Mouse (Mus musculus) forebrain, embryonic 11.5 days (tissue): ENCODE measurements around the gene Rassf3. TPM values are rescaled to one million over a fixed set of nuclear protein-coding genes. Genes with fewer than 3 reads are reported as not detected.

Source experiments
- ATAC-seq: fragments of 200-750 bp; cut with Nextera tagmentation; replicated peaks from 2 replicates; pipeline ENCODE4 v1.8.0; 2017; ENCODE audit warnings: moderate TSS enrichment; ENCODE audit not compliant: low FRiP score
- DNase-seq: peaks from one replicate; pipeline ENCODE4 v3.0.0-alpha.2; 2017; ENCODE audit warnings: low spot score
- H3K27ac ChIP-seq: fragments of 300-500 bp; sonication (generic); 2 replicates; pipeline ENCODE4 v1.5.1; 2014; ENCODE audit warnings: low read depth, low read length
- H3K27me3 ChIP-seq: fragments of 300-500 bp; sonication (generic); 2 replicates; pipeline ENCODE4 v1.6.1; 2014; ENCODE audit warnings: mild to moderate bottlenecking, low read length, mixed read lengths; ENCODE audit not compliant: control insufficient read depth, insufficient read depth
- H3K36me3 ChIP-seq: fragments of 300-500 bp; sonication (generic); 2 replicates; pipeline ENCODE4 v1.6.1; 2014; ENCODE audit warnings: mild to moderate bottlenecking, low read length, moderate library complexity, mixed read lengths; ENCODE audit not compliant: control insufficient read depth, insufficient read depth
- H3K4me1 ChIP-seq: fragments of 300-500 bp; sonication (generic); replicated peaks from 2 replicates; pipeline ENCODE4 v1.6.1; 2014; ENCODE audit warnings: low read length, mixed read lengths; ENCODE audit not compliant: control insufficient read depth, insufficient read depth
- H3K4me2 ChIP-seq: fragments of 300-500 bp; sonication (generic); 2 replicates; pipeline ENCODE4 v1.6.1; 2014; ENCODE audit warnings: low read depth, mild to moderate bottlenecking, low read length, moderate library complexity, mixed read lengths; ENCODE audit not compliant: severe bottlenecking
- H3K4me3 ChIP-seq: fragments of 300-500 bp; sonication (generic); 2 replicates; pipeline ENCODE4 v1.5.1; 2014; ENCODE audit warnings: low read depth, low read length
- H3K9ac ChIP-seq: fragments of 300-500 bp; sonication (generic); 2 replicates; pipeline ENCODE4 v1.6.1; 2014; ENCODE audit warnings: low read length
- H3K9me3 ChIP-seq: fragments of 300-500 bp; sonication (generic); 2 replicates; pipeline ENCODE4 v1.6.1; 2016; ENCODE audit warnings: low read length, mixed read lengths; ENCODE audit not compliant: control insufficient read depth
- WGBS: fragments of 180-500 bp; shearing (Covaris S2); extraction: QIAGEN DNeasy Blood & Tissue Kit; methylation state at CpG from one replicate; pipeline ENCODE4 v1.1.7; 2014; 5-methylcytosine and 5-hydroxymethylcytosine counted together
- polyA plus RNA-seq: library from polyadenylated mRNA; unstranded; fragments of >200 nt; fragmentation: Nextera tagmentation; extraction: Ambion mirVana; gene quantifications from 2 replicates; pipeline ENCODE4 v1.2.1, GENCODE M21; 2014

The Rassf3 gene
- polyA plus RNA-seq = 5.5 and 7.6 TPM in 2 replicates

DNA sequence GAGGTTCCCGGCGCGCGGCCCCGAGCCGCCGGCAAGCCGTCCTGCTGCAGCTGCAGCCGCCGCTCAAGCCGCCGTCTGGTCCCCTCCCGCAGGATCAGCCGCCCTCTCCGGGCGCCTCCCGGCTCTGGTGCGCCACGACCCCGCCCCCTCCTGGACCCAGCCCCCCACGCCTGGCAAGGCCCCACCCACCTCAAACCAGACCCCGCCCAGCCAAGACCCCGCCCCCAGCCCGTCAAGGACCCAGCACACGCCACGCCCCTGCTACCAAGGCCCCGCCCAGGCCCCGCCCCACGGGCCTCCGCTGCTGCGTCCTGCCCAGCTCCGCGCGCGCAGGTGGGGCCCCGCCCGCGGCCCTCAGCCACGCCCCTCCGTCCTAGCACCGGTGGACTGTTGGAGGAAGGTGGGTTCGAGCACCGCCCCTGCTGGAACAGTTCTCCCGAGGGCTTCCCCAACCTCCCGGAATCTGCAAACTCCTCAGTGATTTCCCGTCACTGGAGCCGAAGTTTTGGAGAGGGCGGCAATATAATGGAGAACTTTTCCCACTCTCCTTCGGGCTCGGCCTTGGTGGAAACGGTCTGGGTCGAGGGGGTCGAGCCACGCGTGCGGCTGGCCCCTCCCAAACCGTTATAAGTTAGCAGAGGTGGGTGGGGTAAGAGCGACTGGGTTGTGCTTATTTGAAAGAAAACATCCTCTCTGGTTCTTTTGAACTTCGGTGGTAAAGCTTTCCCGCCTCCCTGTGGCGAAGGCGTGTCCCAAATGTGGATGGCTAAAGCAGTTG is at the start of gene Rassf3:
Rassf3 (minus strand) TSS at position 158 of the 778 bp plus-strand sequence.
- Histone ChIP-seq H3K4me1 (0 out of 2 replicates have a peak, but pooled peaks cover 3% of the 10 kb centered on the region), H3K4me2 (peak within 1 kb of the TSS; percentile 92)

DNA sequence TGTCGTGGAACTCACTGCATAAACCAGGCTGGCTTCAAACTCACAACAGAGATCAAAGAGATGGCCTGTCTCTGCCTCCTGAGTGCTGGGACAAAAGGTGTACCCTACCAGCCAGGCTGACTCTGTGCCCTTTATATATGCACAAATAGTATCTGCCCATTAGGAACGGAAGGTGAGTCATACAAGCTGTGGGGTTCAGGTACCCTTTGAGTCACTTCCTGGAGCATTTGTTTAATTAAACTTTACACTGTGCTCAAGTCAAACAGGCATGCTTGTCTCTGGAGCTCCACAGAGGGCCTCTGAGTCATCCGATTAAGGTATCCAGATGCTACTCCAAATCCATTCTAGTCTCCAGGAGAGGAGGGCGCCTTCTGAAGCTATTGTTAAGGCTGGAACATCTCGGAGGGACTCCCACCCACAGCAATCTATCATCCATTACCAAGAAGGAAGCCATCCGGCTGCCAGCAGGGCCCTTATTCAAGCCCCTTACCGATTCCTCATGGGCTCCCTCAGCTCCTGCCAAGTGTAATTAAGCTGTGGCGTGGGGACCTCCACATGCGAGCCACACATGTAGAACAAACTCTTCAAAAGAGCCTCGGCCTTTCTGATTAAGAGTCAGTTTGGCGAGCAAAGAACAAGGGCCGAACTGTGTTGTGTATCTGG is 44.9 kb upstream of the Rassf3 start:
- Histone ChIP-seq H3K9ac (no peak overlapping the region), H3K9me3 (no peaks in the 10 kb centered on the region), H3K4me3 (no peak overlapping the region), H3K36me3 (no peaks in the 10 kb centered on the region), H3K4me1 (0 out of 2 replicates have a peak, but pooled peaks cover 3% of the 10 kb centered on the region), H3K4me2 (no peak overlapping the region), H3K27ac (no peak overlapping the region), H3K27me3 (no peaks in the 10 kb centered on the region)
- WGBS = 30% methylated on average over 12 of the region's 12 CpGs
- DNase-seq (peak; percentile 41), ATAC-seq (no peak)

More for the DNA sequence above, at the start of gene Rassf3:
- Histone ChIP-seq H3K4me3 (peak within 1 kb of the TSS; percentile 59), H3K9me3 (no peaks in the 10 kb centered on the region), H3K27ac (peak within 1 kb of the TSS; percentile 31; the same call in 1 of the 2 replicates), H3K27me3 (peaks cover 8% of the 10 kb centered on the region), H3K9ac (peak within 1 kb of the TSS; percentile 65), H3K36me3 (no peaks in the 10 kb centered on the region)
- under 1% methylated on average over 56 of the region's 62 CpGs for WGBS
- peak; percentile 93 for ATAC-seq
- peak; percentile 100 for DNase-seq

- ATAC-seq (no peak), DNase-seq (no peak)
- H3K9me3 ChIP-seq = no peaks in the 10 kb centered on the region
- 65% methylated on average over 2 of the region's 2 CpGs for WGBS
- 0 out of 2 replicates have a peak, but pooled peaks cover 3% of the 10 kb centered on the region for H3K4me1 ChIP-seq
- H3K27ac ChIP-seq = no peak overlapping the region
- H3K9ac ChIP-seq = no peak overlapping the region
- no peak overlapping the region for H3K4me2 ChIP-seq
- H3K27me3 ChIP-seq = no peaks in the 10 kb centered on the region
- no peaks in the 10 kb centered on the region for H3K36me3 ChIP-seq
- no peak overlapping the region for H3K4me3 ChIP-seq
Observed at GRCm38 (mm10) chr10:121519710-121520109, 43.6 kb upstream of the Rassf3 start.

GRCm38 (mm10) chr10:121516008-121516600 is 40.0 kb upstream of the Rassf3 start:
- 0 out of 2 replicates have a peak, but pooled peaks cover under 1% of the 10 kb centered on the region for H3K4me1 ChIP-seq
- peak; percentile 46; the same call in 1 of the 2 replicates for ATAC-seq
- H3K9ac ChIP-seq = no peak overlapping the region
- no peaks in the 10 kb centered on the region for H3K9me3 ChIP-seq
- no peaks in the 10 kb centered on the region for H3K27me3 ChIP-seq
- H3K4me2 ChIP-seq = no peak overlapping the region
- H3K36me3 ChIP-seq = no peaks in the 10 kb centered on the region
- H3K27ac ChIP-seq = no peak overlapping the region
- peak; percentile 90 for DNase-seq
- 31% methylated on average over 18 of the region's 18 CpGs for WGBS
- H3K4me3 ChIP-seq = no peak overlapping the region

- WGBS = 31% methylated on average over 24 of the region's 24 CpGs
- H3K27me3 ChIP-seq = no peaks in the 10 kb centered on the region
- ATAC-seq (peak; percentile 35), DNase-seq (peak; percentile 56)
- H3K4me3 ChIP-seq = no peak overlapping the region
- H3K9ac ChIP-seq = no peak overlapping the region
- no peaks in the 10 kb centered on the region for H3K36me3 ChIP-seq
- no peaks in the 10 kb centered on the region for H3K9me3 ChIP-seq
- no peak overlapping the region for H3K4me2 ChIP-seq
- H3K4me1 ChIP-seq = peaks cover 5% of the 10 kb centered on the region; the same call in 1 of the 2 replicates
- H3K27ac ChIP-seq = no peak overlapping the region
Observed at GRCm38 (mm10) chr10:121509751-121510643, 33.9 kb upstream of the Rassf3 start.

DNA sequence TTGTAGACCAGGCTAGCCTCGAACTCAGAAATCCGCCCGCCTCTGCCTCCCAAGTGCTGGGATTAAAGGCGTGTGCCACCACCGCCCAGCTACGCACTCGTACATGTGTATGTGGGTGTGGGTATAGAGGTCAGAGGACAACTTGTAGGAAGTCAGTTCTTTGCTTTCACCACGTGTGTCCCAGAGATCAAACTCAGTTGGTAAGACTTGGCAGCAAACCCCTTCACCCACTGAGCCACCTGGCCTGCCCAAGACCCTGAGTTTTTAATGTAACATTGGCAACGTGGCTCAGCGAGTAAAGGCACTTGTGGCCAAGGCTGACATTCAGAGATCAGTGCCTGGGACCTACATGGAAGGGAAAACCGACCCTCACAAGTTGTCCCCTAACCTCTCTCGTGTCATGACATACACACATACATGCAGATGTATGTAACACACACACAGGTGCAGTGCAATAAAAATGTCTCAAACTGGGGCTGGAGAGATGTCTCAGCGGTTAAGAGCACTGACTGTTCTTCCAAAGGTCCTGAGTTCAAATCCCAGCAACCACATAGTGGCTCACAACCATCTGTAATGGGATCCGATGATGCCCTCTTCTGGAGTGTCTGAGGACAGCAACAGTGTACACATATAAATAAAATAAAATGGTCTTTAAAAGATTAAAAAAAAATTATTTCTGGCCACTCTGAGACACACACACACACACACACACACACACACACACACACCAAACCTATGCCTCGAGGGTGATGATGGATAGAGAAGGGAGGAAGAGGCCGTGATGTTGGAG is 31.8 kb upstream of the Rassf3 start:
- H3K9me3 ChIP-seq = no peaks in the 10 kb centered on the region
- DNase-seq (peak; percentile 40), ATAC-seq (no peak)
- no peaks in the 10 kb centered on the region for H3K36me3 ChIP-seq
- WGBS = 89% methylated on average over 13 of the region's 16 CpGs
- no peak overlapping the region for H3K27ac ChIP-seq
- no peak overlapping the region for H3K4me3 ChIP-seq
- no peak overlapping the region for H3K4me2 ChIP-seq
- H3K9ac ChIP-seq = no peak overlapping the region
- H3K27me3 ChIP-seq = no peaks in the 10 kb centered on the region
- H3K4me1 ChIP-seq = peaks cover 8% of the 10 kb centered on the region; the same call in 1 of the 2 replicates

DNA sequence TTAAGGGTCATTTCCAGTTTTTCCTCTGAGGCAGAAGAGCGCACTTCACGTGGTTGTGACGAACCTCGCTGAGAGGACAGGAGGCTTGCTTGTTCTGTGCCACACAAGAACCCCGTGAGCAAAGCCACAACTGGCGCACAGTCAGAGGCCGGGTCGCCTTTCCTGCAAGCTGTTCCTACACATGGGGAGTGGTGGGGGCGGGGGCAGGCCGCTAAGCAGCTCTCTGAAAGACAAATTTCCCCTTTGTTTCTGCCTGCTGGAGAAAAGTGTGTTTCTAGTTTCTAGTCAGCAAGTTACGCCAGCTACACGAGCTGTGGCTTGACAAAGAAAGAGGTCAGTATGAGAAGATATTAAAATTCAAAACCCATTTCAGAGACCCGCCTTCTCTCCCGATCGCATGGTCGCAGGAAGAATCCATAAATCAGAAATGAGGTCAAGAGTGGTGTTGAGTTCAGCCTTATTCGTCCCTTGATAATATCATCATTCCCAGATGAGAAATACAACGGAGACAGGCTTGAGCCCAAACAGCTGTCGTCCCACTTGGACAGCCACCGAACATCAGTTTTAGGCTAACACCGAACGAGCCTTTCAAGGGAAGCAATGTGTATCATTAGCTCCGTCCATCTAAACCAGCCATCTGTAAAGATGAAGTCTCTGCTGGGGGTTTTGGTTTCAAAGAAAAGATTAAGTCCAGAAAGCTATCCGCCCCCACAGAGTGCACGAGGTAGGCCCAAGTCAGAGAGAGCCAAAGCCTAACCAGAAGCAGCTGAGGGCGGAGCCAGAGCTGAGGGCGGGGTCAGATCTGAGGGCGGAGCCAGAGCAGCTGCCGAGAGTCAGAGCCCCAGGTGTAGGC is 30.8 kb upstream of the Rassf3 start:
- Histone ChIP-seq H3K27me3 (no peaks in the 10 kb centered on the region), H3K4me1 (peaks cover 8% of the 10 kb centered on the region; the same call in 1 of the 2 replicates), H3K9ac (no peak overlapping the region), H3K4me2 (no peak overlapping the region), H3K36me3 (no peaks in the 10 kb centered on the region), H3K4me3 (no peak overlapping the region), H3K9me3 (no peaks in the 10 kb centered on the region), H3K27ac (no peak overlapping the region; the same call in 1 of the 2 replicates)
- ATAC-seq = peak; percentile 32; the same call in 1 of the 2 replicates
- DNase-seq = peak; percentile 59
- 56% methylated on average over 29 of the region's 29 CpGs for WGBS
